Mouse (Mus musculus): ENCODE results near the gene Mmp3. TPM values are rescaled to one million over a fixed set of nuclear protein-coding genes. Genes with fewer than 3 reads are reported as not detected.
"Not testable (repeated sequence)": the region's sequence is repeated elsewhere in the genome, so short reads cannot be mapped to it uniquely, and the experiment has no call there.

The Mmp3 gene
- polyA plus RNA-seq (2015; fragmentation: Nextera tagmentation; extraction: Ambion mirVana) = not detected in 2 replicates

DNA sequence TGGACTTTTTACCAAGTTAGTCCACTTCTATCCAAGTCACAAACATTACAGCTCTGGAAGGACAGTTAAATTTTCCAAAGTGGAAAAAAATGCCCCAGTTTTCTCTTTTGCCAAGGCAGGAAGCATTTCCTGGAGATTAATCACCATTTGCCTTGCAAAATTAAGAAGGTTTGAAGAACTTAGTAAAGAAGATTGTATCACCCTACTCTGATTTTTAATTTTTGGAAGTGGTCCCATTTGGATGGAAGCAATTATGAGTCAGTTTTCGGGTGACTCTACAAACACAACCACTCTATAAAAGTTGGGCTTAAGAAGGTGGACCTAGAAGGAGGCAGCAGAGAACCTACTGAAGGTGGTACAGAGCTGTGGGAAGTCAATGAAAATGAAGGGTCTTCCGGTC lies at the start of gene Mmp3:
Mmp3 (plus strand) TSS at position 301 of the 400 bp plus-strand sequence.
- Histone ChIP-seq H3K4me3 (no peak within 1 kb of the TSS), H3K36me3 (no peaks in the 10 kb centered on the region), H3K27me3 (no peaks in the 10 kb centered on the region), H3K9ac (replicated peaks) (no peak within 1 kb of the TSS), H3K27ac (replicated peaks) (no peak within 1 kb of the TSS), H3K4me2 (replicated peaks) (no peak within 1 kb of the TSS), H3K9me3 (no peaks in the 10 kb centered on the region), H3K4me1 (no peaks in the 10 kb centered on the region)
- WGBS = 89% methylated on average over 2 of the region's 2 CpGs
- ATAC-seq (replicated peaks) = no peak

DNA sequence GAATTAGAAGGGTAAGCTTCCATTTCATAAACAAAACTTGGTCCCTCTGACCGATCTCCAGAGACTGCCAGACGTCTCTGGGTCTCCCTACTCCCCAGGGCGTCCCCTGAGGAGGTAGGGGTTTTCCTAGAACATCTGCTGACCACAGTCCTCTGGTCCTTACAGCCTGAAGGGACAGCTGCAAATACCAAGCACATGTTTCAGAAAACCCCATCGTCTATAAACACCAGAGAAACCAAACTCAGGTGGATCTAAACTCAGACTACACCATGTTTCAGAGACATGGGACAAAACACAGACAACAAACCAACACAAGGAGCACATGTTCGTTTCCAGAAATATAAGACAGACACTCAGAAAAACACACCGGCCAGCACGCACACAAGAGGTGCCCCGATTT lies 49.1 kb upstream of the Mmp3 start:
- H3K9me3 ChIP-seq; H3K4me1 ChIP-seq; H3K4me2 ChIP-seq (replicated peaks); ATAC-seq (replicated peaks); H3K4me3 ChIP-seq; H3K36me3 ChIP-seq; H3K27ac ChIP-seq (replicated peaks); H3K27me3 ChIP-seq; H3K9ac ChIP-seq (replicated peaks): not testable (repeated sequence)
- WGBS = 88% methylated on average over 8 of the region's 8 CpGs

DNA sequence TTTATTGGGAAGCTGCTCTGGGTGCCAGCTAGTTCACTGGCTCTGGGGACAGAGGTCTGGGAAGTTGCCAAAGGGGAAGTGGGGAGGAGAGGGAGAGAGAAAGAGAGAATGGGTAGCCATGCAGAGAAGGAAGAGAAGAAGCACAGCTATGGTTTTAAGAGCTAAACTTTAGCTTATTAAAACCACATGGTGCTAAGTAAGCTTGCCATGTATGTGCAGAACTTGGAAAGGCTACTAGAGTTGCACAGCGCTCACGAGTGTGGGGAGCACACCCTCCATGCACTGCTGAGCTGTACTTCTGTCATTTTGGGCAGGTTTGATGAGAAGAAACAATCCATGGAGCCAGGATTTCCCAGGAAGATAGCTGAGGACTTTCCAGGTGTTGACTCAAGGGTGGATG lies 7.7 kb downstream of the Mmp3 start:
- no peaks in the 10 kb centered on the region for H3K4me1 ChIP-seq
- 93% methylated on average over 2 of the region's 2 CpGs for WGBS
- no peak for ATAC-seq (replicated peaks)

DNA sequence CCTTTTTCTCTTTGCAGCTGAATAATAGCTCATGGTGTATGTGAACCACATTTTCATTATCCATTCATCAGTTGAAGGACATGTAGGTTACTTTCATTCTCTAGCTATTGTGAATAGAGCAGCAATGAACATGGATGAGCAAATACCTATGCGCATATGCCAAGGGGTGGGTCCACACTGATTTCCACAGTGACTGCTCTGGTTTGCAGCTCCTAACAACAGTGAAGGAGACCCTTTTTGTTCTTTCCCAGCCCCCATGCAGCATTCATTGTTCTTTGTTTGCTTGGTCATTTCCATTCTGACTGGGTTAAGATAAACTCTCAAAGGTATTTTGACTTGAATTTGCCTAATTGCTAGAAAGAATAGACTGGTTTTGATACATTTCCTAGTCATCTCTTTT lies 24.6 kb downstream of the Mmp3 start:
- no peak overlapping the region for H3K9ac ChIP-seq (replicated peaks)
- H3K27ac ChIP-seq (replicated peaks) = no peak overlapping the region
- 96% methylated on average over 1 of the region's 1 CpGs for WGBS

More for the DNA sequence above, 7.7 kb downstream of the Mmp3 start:
- no peaks in the 10 kb centered on the region for H3K9me3 ChIP-seq
- H3K36me3 ChIP-seq = no peaks in the 10 kb centered on the region
- no peaks in the 10 kb centered on the region for H3K27me3 ChIP-seq
- no peak overlapping the region for H3K4me3 ChIP-seq
- no peak overlapping the region for H3K4me2 ChIP-seq (replicated peaks)
- no peak overlapping the region for H3K27ac ChIP-seq (replicated peaks)
- H3K9ac ChIP-seq (replicated peaks) = no peak overlapping the region

DNA sequence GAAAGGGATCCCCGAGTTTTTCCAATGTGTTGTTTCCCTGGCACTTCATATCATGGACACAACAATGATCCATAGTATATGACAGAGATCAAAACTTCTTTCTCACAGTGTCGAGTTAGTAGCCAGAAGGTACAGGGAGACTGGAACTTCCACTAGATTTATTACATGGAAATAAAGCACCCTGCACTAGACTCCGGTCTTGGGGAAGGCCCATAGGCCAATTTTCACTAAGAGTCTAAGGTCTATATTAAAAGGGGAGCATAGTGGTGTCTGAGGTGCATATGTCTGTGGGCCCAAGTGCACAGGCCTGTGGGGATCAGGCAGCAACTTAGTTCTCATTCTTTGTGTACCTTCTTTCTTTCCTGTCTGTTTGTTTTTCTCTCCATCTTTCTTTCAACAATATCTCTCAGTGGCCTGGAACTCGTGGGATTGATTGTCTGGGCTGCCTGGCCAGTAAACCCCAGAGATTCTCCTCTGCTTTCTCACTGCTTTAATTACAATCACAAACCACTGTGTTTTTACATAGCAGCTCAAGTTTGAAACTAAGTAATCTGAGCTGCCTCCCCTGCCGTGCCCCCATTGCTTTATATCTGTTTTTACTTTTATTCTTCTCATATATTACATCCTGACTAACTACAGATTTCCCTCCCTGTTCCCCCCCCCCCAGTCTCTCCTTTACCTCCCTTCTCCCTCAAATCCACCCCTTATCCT lies 38.2 kb downstream of the Mmp3 start:
- H3K36me3 ChIP-seq = no peaks in the 10 kb centered on the region
- no peaks in the 10 kb centered on the region for H3K27me3 ChIP-seq
- H3K9me3 ChIP-seq = no peaks in the 10 kb centered on the region
- no peak for ATAC-seq (replicated peaks)
- no peak overlapping the region for H3K9ac ChIP-seq (replicated peaks)
- H3K4me3 ChIP-seq = no peak overlapping the region
- H3K4me2 ChIP-seq (replicated peaks) = no peak overlapping the region
- no peaks in the 10 kb centered on the region for H3K4me1 ChIP-seq
- WGBS = 76% methylated on average over 5 of the region's 5 CpGs
- no peak overlapping the region for H3K27ac ChIP-seq (replicated peaks)

More for the DNA sequence above, 24.6 kb downstream of the Mmp3 start:
- Histone ChIP-seq H3K9me3 (no peaks in the 10 kb centered on the region), H3K4me3 (no peak overlapping the region), H3K36me3 (no peaks in the 10 kb centered on the region), H3K27me3 (no peaks in the 10 kb centered on the region), H3K4me1 (no peaks in the 10 kb centered on the region), H3K4me2 (replicated peaks) (no peak overlapping the region)
- no peak for ATAC-seq (replicated peaks)

DNA sequence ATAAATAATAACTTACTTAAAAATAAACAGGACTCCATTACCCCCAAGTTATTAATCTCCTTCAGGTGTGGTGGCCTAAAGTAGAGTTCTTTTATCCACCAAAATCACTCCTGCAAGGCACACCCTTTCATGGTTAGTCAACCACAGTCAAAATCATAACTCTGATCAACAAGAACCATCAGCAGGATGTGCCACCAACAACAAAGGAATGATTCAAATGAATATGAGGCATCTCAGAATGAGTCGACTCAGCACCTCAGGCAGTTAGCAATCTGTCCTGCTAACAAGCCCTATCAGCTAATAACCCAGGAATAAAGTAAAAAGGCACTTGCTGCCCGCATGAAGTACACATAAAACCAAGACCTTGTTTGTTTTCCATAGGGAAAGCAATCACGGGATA lies 55.5 kb downstream of the Mmp3 start:
- no peak for ATAC-seq (replicated peaks)
- Histone ChIP-seq H3K4me3 (no peak overlapping the region), H3K9ac (replicated peaks) (no peak overlapping the region), H3K4me1 (no peaks in the 10 kb centered on the region), H3K27me3 (no peaks in the 10 kb centered on the region), H3K27ac (replicated peaks) (no peak overlapping the region), H3K36me3 (no peaks in the 10 kb centered on the region), H3K4me2 (replicated peaks) (no peak overlapping the region), H3K9me3 (no peaks in the 10 kb centered on the region)
- WGBS = 84% methylated on average over 3 of the region's 3 CpGs

DNA sequence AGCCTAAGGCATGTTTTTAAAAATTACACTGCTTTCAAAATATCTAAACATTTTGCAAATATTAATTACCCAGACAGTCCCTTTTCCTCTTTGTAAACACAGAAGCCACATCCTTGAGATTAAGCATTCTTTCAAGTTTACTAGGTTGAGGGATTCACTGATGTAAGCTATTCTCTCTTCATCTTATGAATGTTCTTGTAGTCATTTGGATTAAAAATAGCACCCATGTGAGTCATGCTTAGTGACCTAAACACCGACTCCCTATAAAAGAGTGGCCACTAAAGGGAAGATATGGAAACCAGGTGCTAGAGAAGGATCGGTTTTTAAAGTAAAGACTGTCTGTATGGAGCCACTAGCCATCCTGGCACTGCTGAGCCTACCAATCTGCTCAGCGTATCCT lies 56.4 kb downstream of the Mmp3 start, which contains the start of gene Mmp10:
Mmp10 (plus strand) TSS at position 302 of the 400 bp plus-strand sequence.
- no peaks in the 10 kb centered on the region for H3K4me1 ChIP-seq
- H3K9me3 ChIP-seq = no peaks in the 10 kb centered on the region
- H3K4me3 ChIP-seq = no peak within 1 kb of the TSS
- 97% methylated on average over 3 of the region's 3 CpGs for WGBS
- no peaks in the 10 kb centered on the region for H3K27me3 ChIP-seq
- no peak for ATAC-seq (replicated peaks)
- no peaks in the 10 kb centered on the region for H3K36me3 ChIP-seq
- no peak within 1 kb of the TSS for H3K9ac ChIP-seq (replicated peaks)
- H3K27ac ChIP-seq (replicated peaks) = no peak within 1 kb of the TSS
- H3K4me2 ChIP-seq (replicated peaks) = no peak within 1 kb of the TSS

Other genes with a start within 250 kb of the Mmp3 start
- not detected in 2 replicates for gene Mmp13, start 173.3 kb upstream of the Mmp3 start, polyA plus RNA-seq (2015; fragmentation: Nextera tagmentation; extraction: Ambion mirVana)
- gene Mmp12, start 101.4 kb upstream of the Mmp3 start, polyA plus RNA-seq (2015; fragmentation: Nextera tagmentation; extraction: Ambion mirVana) = not detected in 2 replicates
- not detected in 2 replicates for gene Mmp1b, start 57.8 kb upstream of the Mmp3 start, polyA plus RNA-seq (2015; fragmentation: Nextera tagmentation; extraction: Ambion mirVana)
- gene Mmp10, start 56.5 kb downstream of the Mmp3 start, polyA plus RNA-seq (2015; fragmentation: Nextera tagmentation; extraction: Ambion mirVana) = not detected in 2 replicates
- 0.08 TPM in 1 of 2 replicates, not detected in the other for gene Mmp8, start 112.6 kb downstream of the Mmp3 start, polyA plus RNA-seq (2015; fragmentation: Nextera tagmentation; extraction: Ambion mirVana)
- not detected in 2 replicates for gene Mmp27, start 125.6 kb downstream of the Mmp3 start, polyA plus RNA-seq (2015; fragmentation: Nextera tagmentation; extraction: Ambion mirVana)
- gene Mmp20, start 182.4 kb downstream of the Mmp3 start, polyA plus RNA-seq (2015; fragmentation: Nextera tagmentation; extraction: Ambion mirVana) = not detected in 2 replicates
- gene Mmp7, start 246.3 kb downstream of the Mmp3 start, polyA plus RNA-seq (2015; fragmentation: Nextera tagmentation; extraction: Ambion mirVana) = not detected in 2 replicates